Mouse (Mus musculus) forebrain, embryonic 11.5 days (tissue): ENCODE data around the gene Hip1r. TPM values are rescaled to one million over a fixed set of nuclear protein-coding genes. Genes with fewer than 3 reads are reported as not detected.

Experiments
- ATAC-seq: fragments of 200-750 bp; cut with Nextera tagmentation; replicated peaks from 2 replicates; pipeline ENCODE4 v1.8.0; 2017; ENCODE audit warnings: moderate TSS enrichment; ENCODE audit not compliant: low FRiP score
- DNase-seq: peaks from one replicate; pipeline ENCODE4 v3.0.0-alpha.2; 2017; ENCODE audit warnings: low spot score
- H3K27ac ChIP-seq: fragments of 300-500 bp; sonication (generic); 2 replicates; pipeline ENCODE4 v1.5.1; 2014; ENCODE audit warnings: low read depth, low read length
- H3K27me3 ChIP-seq: fragments of 300-500 bp; sonication (generic); 2 replicates; pipeline ENCODE4 v1.6.1; 2014; ENCODE audit warnings: mild to moderate bottlenecking, low read length, mixed read lengths; ENCODE audit not compliant: control insufficient read depth, insufficient read depth
- H3K36me3 ChIP-seq: fragments of 300-500 bp; sonication (generic); 2 replicates; pipeline ENCODE4 v1.6.1; 2014; ENCODE audit warnings: mild to moderate bottlenecking, low read length, moderate library complexity, mixed read lengths; ENCODE audit not compliant: control insufficient read depth, insufficient read depth
- H3K4me1 ChIP-seq: fragments of 300-500 bp; sonication (generic); replicated peaks from 2 replicates; pipeline ENCODE4 v1.6.1; 2014; ENCODE audit warnings: low read length, mixed read lengths; ENCODE audit not compliant: control insufficient read depth, insufficient read depth
- H3K4me2 ChIP-seq: fragments of 300-500 bp; sonication (generic); 2 replicates; pipeline ENCODE4 v1.6.1; 2014; ENCODE audit warnings: low read depth, mild to moderate bottlenecking, low read length, moderate library complexity, mixed read lengths; ENCODE audit not compliant: severe bottlenecking
- H3K4me3 ChIP-seq: fragments of 300-500 bp; sonication (generic); 2 replicates; pipeline ENCODE4 v1.5.1; 2014; ENCODE audit warnings: low read depth, low read length
- H3K9ac ChIP-seq: fragments of 300-500 bp; sonication (generic); 2 replicates; pipeline ENCODE4 v1.6.1; 2014; ENCODE audit warnings: low read length
- H3K9me3 ChIP-seq: fragments of 300-500 bp; sonication (generic); 2 replicates; pipeline ENCODE4 v1.6.1; 2016; ENCODE audit warnings: low read length, mixed read lengths; ENCODE audit not compliant: control insufficient read depth
- WGBS: fragments of 180-500 bp; shearing (Covaris S2); extraction: QIAGEN DNeasy Blood & Tissue Kit; methylation state at CpG from one replicate; pipeline ENCODE4 v1.1.7; 2014; 5-methylcytosine and 5-hydroxymethylcytosine counted together
- polyA plus RNA-seq: library from polyadenylated mRNA; unstranded; fragments of >200 nt; fragmentation: Nextera tagmentation; extraction: Ambion mirVana; gene quantifications from 2 replicates; pipeline ENCODE4 v1.2.1, GENCODE M21; 2014

Gene Hip1r
- polyA plus RNA-seq, 1 experiment from 2014 or later, result 7.3 TPM

DNA sequence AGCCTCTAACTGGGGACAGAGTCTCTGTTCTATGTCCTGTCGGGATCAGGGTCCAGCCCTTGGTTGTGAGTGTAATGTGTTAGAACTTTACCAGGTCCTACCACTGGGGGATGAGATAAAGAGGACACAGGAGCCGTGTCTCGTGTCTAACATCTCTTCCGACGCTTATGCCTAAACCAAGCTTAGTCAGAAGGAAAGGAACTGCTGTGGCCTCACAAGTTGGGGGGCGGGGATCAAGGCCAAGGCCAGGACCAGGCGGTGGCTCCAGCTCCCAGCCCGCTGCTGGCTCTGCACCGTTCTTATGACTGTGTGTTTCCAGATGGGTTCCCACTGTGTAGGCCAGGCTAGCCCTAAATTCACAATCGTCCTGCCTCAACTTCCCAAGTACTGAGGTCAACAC is 39.5 kb downstream of the Hip1r start:
- Histone ChIP-seq H3K4me1 (peaks cover 33% of the 10 kb centered on the region), H3K27me3 (no peaks in the 10 kb centered on the region), H3K4me3 (no peak overlapping the region), H3K4me2 (no peak overlapping the region), H3K27ac (no peak overlapping the region), H3K9me3 (no peaks in the 10 kb centered on the region), H3K9ac (no peak overlapping the region), H3K36me3 (peaks cover under 1% of the 10 kb centered on the region; the same call in 1 of the 2 replicates)
- whole genome bisulfite sequencing, result 89% methylated on average over 10 of the region's 10 CpGs
- DNase-seq, result no peak
- ATAC-seq, result no peak

DNA sequence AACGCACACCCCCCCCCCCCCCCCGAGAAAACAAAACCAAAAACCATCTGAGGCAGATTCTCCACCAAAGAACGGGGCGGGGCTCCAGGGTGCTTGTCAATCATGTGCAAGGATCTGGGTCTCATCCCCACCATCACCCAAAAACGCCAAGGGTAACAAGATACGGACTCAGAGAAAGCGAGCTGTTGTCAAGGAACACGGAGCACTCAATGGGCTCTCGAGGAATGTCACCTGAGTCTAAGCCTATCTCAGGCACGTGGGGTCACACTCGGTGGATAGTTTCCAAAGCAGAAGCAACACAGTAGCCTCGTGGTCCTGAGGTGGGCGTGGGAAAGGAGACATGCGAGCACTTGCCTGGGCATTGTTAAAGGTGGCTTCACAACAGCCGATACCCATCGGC is 40.3 kb downstream of the Hip1r start:
- no peaks in the 10 kb centered on the region for H3K9me3 ChIP-seq
- H3K4me2 ChIP-seq, result no peak overlapping the region
- no peak overlapping the region for H3K4me3 ChIP-seq
- peaks cover 33% of the 10 kb centered on the region for H3K4me1 ChIP-seq
- no peaks in the 10 kb centered on the region; the same call in 1 of the 2 replicates for H3K36me3 ChIP-seq
- ATAC-seq (no peak), DNase-seq (peak; percentile 47)
- whole genome bisulfite sequencing, result 87% methylated on average over 16 of the region's 16 CpGs
- no peaks in the 10 kb centered on the region for H3K27me3 ChIP-seq
- H3K9ac ChIP-seq, result no peak overlapping the region
- no peak overlapping the region for H3K27ac ChIP-seq

DNA sequence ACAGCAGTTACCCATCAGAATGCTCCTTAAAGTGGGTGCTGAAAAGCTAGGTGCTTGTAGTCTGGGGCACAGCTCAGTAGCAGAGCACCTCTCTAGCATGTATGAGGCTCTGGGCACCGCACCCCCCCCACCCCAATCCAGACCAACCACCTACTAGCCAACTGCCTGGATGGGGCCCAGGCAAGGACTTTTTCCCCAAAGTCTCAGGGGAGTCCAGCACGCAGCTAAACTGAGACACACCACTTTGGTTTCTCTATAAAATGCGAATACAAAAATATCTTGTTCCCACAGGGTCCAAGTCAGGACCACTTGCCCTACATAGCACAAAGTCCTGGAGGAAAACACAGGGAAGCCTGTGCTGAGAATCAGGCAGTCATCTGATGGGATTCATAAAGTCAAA is 40.8 kb downstream of the Hip1r start:
- Histone ChIP-seq H3K9me3 (no peaks in the 10 kb centered on the region), H3K4me2 (no peak overlapping the region), H3K27ac (no peak overlapping the region), H3K36me3 (no peaks in the 10 kb centered on the region; the same call in 1 of the 2 replicates), H3K4me3 (no peak overlapping the region), H3K27me3 (no peaks in the 10 kb centered on the region), H3K4me1 (peaks cover 33% of the 10 kb centered on the region), H3K9ac (no peak overlapping the region)
- ATAC-seq (no peak), DNase-seq (no peak)
- WGBS, result 89% methylated on average over 3 of the region's 3 CpGs

DNA sequence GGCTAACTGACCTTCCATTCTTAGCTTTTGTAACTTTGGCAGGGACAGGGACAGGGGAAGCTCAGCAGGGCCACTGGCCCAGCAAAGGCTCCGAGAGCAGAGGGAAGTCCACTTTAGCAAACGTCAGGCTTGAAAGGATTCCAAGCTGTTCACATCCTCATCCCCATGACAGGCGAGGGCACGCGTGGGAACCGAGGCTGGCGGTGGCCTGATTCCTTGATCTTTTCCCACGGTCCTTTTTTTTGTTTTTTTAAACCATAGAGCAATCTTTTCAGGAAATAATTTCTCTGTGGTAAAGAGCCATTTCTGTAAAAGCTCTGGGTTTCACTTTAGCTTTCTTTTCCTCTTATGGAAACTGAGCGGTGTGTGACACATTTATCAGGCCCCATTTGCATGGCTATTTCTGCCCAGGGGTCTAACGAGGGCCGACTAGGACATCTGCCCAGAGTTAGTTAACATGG is 41.4 kb downstream of the Hip1r start:
- Histone ChIP-seq H3K27ac (no peak overlapping the region), H3K4me3 (no peak overlapping the region), H3K4me1 (peaks cover 33% of the 10 kb centered on the region), H3K4me2 (no peak overlapping the region), H3K27me3 (no peaks in the 10 kb centered on the region), H3K9me3 (no peaks in the 10 kb centered on the region), H3K36me3 (no peaks in the 10 kb centered on the region; the same call in 1 of the 2 replicates), H3K9ac (no peak overlapping the region; the same call in 1 of the 2 replicates)
- no peak for DNase-seq
- WGBS, result 27% methylated on average over 11 of the region's 11 CpGs
- ATAC-seq, result no peak

DNA sequence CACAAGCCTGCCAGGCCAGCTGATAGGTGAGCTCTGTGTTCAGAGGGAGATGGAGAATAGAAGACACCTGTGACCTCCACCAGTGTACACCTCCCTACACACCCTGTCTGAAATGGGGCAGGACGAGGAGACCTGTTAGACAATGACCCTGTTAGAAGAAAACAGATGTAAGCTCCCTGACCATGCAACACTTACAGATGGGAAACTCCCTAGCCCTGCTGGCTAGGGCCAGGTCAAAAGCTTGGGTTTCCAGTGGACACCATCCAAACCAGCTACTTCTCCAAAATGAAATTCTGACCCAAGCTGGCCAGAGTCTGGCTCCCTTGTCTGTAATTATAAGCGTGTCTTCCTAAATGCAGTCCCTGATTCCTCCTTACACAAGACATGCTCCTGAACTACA is 42.3 kb downstream of the Hip1r start:
- no peaks in the 10 kb centered on the region for H3K36me3 ChIP-seq
- H3K9me3 ChIP-seq, result no peaks in the 10 kb centered on the region
- ATAC-seq, result no peak
- no peak overlapping the region for H3K4me2 ChIP-seq
- 82% methylated on average over 2 of the region's 2 CpGs for WGBS
- peaks cover 31% of the 10 kb centered on the region for H3K4me1 ChIP-seq
- no peak overlapping the region for H3K27ac ChIP-seq
- no peaks in the 10 kb centered on the region for H3K27me3 ChIP-seq
- no peak overlapping the region for H3K9ac ChIP-seq
- H3K4me3 ChIP-seq, result no peak overlapping the region
- no peak for DNase-seq

DNA sequence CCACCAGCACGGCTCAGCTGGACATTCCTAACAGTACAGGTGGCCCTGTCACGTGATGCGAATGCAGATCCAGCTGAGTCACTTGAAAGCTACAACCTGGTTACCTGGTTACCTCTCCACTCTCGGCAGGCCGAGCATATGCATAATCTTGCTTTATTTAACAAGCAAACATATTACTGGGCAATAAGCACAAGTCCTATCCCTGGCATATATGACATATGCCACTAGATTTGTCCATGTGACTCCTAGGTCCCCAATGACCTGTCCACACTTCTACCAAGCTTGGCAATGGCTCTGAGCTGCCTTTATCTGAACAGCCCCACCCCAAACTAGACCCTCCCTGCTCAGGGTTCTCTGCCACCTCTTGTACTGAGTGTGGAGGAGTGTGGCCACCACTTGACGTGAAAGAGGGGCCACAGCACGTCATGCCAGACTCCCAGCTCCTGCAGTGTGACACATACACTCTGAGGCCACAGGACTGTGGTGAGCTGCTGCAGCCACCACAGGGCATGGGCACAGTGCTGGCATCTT is 42.9 kb downstream of the Hip1r start:
- WGBS, result 87% methylated on average over 7 of the region's 7 CpGs
- no peak overlapping the region for H3K27ac ChIP-seq
- ATAC-seq, result no peak

DNA sequence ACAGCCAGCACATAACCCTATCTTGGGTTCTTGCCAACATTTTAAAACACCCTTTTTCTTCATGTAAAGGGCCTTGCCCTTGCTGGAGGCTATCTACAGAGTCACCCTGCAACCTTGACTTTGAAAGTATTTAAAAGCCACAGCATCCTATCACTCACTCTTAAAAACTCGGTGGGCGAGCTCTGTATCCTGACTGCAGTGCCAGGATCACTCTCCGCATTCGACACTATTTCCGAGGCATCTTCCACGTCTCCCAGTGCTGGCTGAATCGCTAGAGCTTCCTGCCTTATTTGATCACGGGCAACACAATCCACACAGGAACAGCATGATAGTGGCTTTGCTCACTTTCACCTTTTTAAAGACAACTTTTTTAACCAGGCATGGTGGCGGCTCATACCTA is 44.5 kb downstream of the Hip1r start:
- H3K27ac ChIP-seq, result no peak overlapping the region
- H3K36me3 ChIP-seq, result no peaks in the 10 kb centered on the region
- H3K9me3 ChIP-seq, result no peaks in the 10 kb centered on the region
- H3K4me1 ChIP-seq, result peaks cover 12% of the 10 kb centered on the region
- H3K9ac ChIP-seq, result no peak overlapping the region
- no peaks in the 10 kb centered on the region for H3K27me3 ChIP-seq
- H3K4me2 ChIP-seq, result no peak overlapping the region
- H3K4me3 ChIP-seq, result no peak overlapping the region
- DNase-seq (no peak), ATAC-seq (no peak)
- 90% methylated on average over 9 of the region's 9 CpGs for WGBS

More for the DNA sequence above, 42.9 kb downstream of the Hip1r start:
- Histone ChIP-seq H3K4me3 (no peak overlapping the region), H3K4me1 (peaks cover 25% of the 10 kb centered on the region), H3K9ac (no peak overlapping the region), H3K9me3 (no peaks in the 10 kb centered on the region), H3K27me3 (no peaks in the 10 kb centered on the region), H3K4me2 (no peak overlapping the region), H3K36me3 (no peaks in the 10 kb centered on the region)
- no peak for DNase-seq

DNA sequence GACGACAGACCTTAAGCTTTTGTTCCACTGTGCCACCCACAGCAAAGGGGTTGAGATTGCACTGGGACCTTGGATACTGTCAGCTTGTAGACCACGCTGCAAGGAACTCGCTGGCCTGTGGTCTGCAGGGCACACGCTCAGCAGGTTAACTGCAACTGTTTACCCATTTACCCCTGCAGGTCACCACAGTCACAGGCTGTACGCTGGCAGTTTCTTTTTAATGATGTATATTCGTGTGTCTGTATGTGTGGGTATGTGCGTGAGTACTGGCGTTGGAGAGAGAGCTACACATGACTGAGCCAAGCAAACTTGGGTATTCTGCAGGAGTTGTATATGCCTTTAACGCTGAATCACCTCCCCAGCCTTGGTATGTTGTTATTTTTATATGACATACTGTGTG is 45.2 kb downstream of the Hip1r start:
- no peak for ATAC-seq

More for the DNA sequence above, 45.2 kb downstream of the Hip1r start:
- 91% methylated on average over 9 of the region's 9 CpGs for WGBS
- no peak overlapping the region for H3K9ac ChIP-seq
- no peaks in the 10 kb centered on the region for H3K36me3 ChIP-seq
- no peak for DNase-seq
- peaks cover 10% of the 10 kb centered on the region for H3K4me1 ChIP-seq
- no peak overlapping the region for H3K27ac ChIP-seq
- H3K27me3 ChIP-seq, result no peaks in the 10 kb centered on the region
- H3K9me3 ChIP-seq, result no peaks in the 10 kb centered on the region
- no peak overlapping the region for H3K4me2 ChIP-seq
- H3K4me3 ChIP-seq, result no peak overlapping the region
